ENCODE assay signal across 24 mouse cellular contexts in the genomic region with DNA sequence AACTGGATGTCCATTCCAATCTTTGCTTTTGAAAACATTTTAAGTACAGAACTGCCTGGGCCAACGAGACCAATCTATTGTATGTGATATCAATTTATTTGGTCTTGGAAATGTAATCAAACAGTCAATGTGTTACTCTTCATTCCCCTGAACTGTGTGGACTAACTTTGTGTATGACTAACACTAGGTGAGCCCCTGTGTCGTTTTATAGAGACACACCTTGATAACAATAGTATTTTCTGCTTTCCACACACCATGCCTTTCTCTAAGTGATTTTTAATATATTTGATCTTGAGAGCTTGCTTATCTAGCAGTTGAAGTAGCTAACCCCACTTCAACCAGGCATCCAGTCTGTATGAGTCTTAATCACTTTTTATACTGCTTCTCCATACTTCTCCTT.
"Had no signal": no experiment of that assay in that cellular context is flagged by ENCODE, and none has a peak within 500 bp of the region (broad histone marks: within the 10 kb centered on the region; RNA-seq: fewer than 3 reads in every experiment).

No protein-coding gene starts in this region.

- H3K9ac ChIP-seq: heart, embryonic 13.5 days; heart, embryonic 15.5 days; hindbrain, embryonic 13.5 days; hindbrain, embryonic 15.5 days; intestine, embryonic 15.5 days; limb, embryonic 12.5 days had no signal

- H3K36me3 ChIP-seq: heart, embryonic 13.5 days; heart, embryonic 15.5 days; hindbrain, embryonic 15.5 days; intestine, embryonic 15.5 days; limb, embryonic 10.5 days; limb, embryonic 12.5 days had no signal

- H3K9me3 ChIP-seq: heart, embryonic 13.5 days; heart, embryonic 15.5 days; hindbrain, embryonic 13.5 days; hindbrain, embryonic 15.5 days; intestine, embryonic 15.5 days; limb, embryonic 10.5 days; limb, embryonic 12.5 days had no signal

- DNase-seq: gastrocnemius, adult 2 months; gastrocnemius, postnatal 10 days; gastrocnemius, postnatal 25 days; heart, adult 2 months; heart, postnatal 14 days; heart, postnatal 4 days; kidney, adult 18-20 months; kidney, adult 8-10 months; kidney, postnatal 10 days; kidney, postnatal 25 days; kidney, postnatal 4 days; liver had no signal

- H3K4me3 ChIP-seq: gastrocnemius, adult 2 months; heart, adult 2 months; heart, embryonic 13.5 days; heart, embryonic 15.5 days; hindbrain, embryonic 13.5 days; hindbrain, embryonic 15.5 days; intestine, embryonic 15.5 days; layer of hippocampus, adult 2 months; left cerebral cortex, adult 2 months; limb, embryonic 10.5 days; limb, embryonic 12.5 days had no signal

- ATAC-seq: inflammation-experienced regulatory T-cells, adult 6 months; intestine, embryonic 15.5 days; intestine, postnatal 0 days had no signal

- H3K27ac ChIP-seq: gastrocnemius, adult 2 months; heart, adult 2 months; heart, embryonic 13.5 days; heart, embryonic 15.5 days; hindbrain, embryonic 13.5 days; hindbrain, embryonic 15.5 days; intestine, embryonic 15.5 days; layer of hippocampus, adult 2 months; left cerebral cortex, adult 2 months; limb, embryonic 10.5 days; limb, embryonic 12.5 days had no signal

- H3K4me2 ChIP-seq: heart, embryonic 11.5 days; heart, embryonic 13.5 days; heart, embryonic 15.5 days; hindbrain, embryonic 13.5 days; hindbrain, embryonic 15.5 days; intestine, embryonic 15.5 days; limb, embryonic 12.5 days had no signal

- H3K4me1 ChIP-seq: heart, embryonic 15.5 days; hindbrain, embryonic 13.5 days; hindbrain, embryonic 15.5 days; intestine, embryonic 15.5 days; limb, embryonic 10.5 days had no signal

- H3K27me3 ChIP-seq: heart, embryonic 13.5 days; heart, embryonic 15.5 days; hindbrain, embryonic 13.5 days; hindbrain, embryonic 15.5 days; intestine, embryonic 15.5 days; limb, embryonic 12.5 days had no signal
